Mouse (Mus musculus) bone marrow macrophage, adult 2 months (primary cell): Measurements from ENCODE around the gene Adamts5.

Source experiments
- CTCF ChIP-seq: IDR thresholded peaks from 2 replicates; pipeline ENCODE4 v1.5.1; 2012; ENCODE audit warnings: low read depth, mild to moderate bottlenecking, low read length, moderate library complexity
- POLR2A ChIP-seq: IDR thresholded peaks from 2 replicates; pipeline ENCODE4 v1.6.1; 2012; ENCODE audit warnings: mild to moderate bottlenecking, low read depth, low read length, borderline replicate concordance

DNA sequence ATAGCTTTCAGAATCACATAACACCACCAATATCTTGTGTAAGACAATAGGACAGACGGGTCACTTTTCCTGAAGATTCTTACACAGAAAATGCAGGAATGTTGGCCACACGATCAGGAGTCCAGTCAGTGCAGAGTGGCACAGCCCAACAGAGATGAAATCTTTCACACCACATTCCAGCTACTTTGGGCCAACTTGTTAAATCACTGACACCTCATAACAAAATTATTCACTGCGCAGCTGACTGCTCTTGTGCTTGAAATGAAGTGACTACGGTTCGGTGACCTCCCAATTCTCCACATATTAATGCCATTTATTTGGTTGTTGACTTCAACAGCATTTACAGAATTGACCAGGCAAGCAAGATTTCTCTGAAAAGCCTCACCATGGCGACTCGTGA lies 22.6 kb downstream of the Adamts5 start:
- TF ChIP-seq CTCF (no peak), POLR2A (no peak)
